Mouse (Mus musculus): ENCODE data around the gene Nkd1. TPM values are rescaled to one million over a fixed set of nuclear protein-coding genes. Genes with fewer than 3 reads are reported as not detected.

Gene Nkd1
- total RNA-seq, 1 experiment: 1.8 TPM

DNA sequence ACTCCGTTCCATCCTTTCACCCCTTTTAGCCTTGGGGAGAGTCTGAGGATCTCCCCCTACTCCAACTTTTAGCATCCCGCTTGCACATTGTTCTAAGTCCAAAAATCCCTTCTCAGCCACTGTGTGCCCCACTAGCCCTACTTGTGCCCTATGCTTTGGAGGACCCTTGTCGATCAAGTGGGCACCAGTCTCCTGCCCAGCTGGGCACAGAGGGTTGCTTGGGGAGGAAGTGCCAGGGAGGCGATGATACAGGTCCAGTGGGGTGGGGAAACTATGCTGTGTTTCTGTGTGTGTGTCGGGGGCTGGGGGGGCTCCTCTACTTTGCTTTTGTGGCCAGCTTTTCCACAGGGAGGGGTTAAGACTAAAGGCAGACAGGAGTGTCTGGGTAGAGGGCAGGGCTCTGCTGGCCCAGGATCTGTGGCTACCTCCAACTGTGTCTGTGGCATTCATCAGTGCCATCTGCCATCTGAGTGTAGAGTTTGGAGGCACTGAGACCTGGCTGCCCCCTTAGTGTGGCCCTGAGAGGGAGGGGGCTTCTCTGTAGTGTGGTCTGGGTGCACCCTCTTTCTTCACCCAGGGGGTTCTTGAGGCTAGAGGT is 1.4 kb downstream of the Nkd1 start:
- Histone ChIP-seq H3K9ac (ENCODE audit: insufficient read depth, low read depth, low read length, poor library complexity, severe bottlenecking) (no peak overlapping the region), H3K27ac (ENCODE audit: insufficient read depth, low read depth, low read length, poor library complexity, severe bottlenecking) (no peak overlapping the region), H3K36me3 (ENCODE audit: control insufficient read depth, insufficient read depth, low read length, poor library complexity, severe bottlenecking) (no peaks in the 10 kb centered on the region), H3K4me3 (ENCODE audit: insufficient read depth in 1 of 2, low read depth in 1 of 2, low read length in 2 of 2, poor library complexity in 1 of 2, severe bottlenecking in 1 of 2) (no peak overlapping the region; a peak in 1 of 4 replicates), H3K4me1 (ENCODE audit: control insufficient read depth in 2 of 2, insufficient read depth in 2 of 2, low read length in 2 of 2, poor library complexity in 1 of 2) (peaks cover 0 to 3% of the 10 kb centered on the region in 2 experiments; a peak in 1 of 4 replicates), H3K9me3 (ENCODE audit: control insufficient read depth, insufficient read depth, low read depth, low read length) (no peaks in the 10 kb centered on the region)
- in situ Hi-C loops (cut with MboI; ENCODE audit: low sequenced_read_pairs in 2 of 2, unreplicated experiment in 2 of 2): no loop called here
- TF ChIP-seq ZNF384 (IDR thresholded peaks at IDR 0.05; ENCODE audit: low read depth, low read length) (no peak), CHD2 (IDR thresholded peaks at IDR 0.05; ENCODE audit: low read depth, low read length) (no peak), MAFK (IDR thresholded peaks at IDR 0.05; ENCODE audit: insufficient read depth, low read depth, low read length) (no peak), ZC3H11A (IDR thresholded peaks at IDR 0.05; ENCODE audit: borderline replicate concordance, low read depth, low read length) (no peak), HCFC1 (IDR thresholded peaks at IDR 0.05; ENCODE audit: borderline replicate concordance, insufficient read depth, low read length) (no peak)
- no peak for DNase-seq (ENCODE audit: low read depth, low spot score)

DNA sequence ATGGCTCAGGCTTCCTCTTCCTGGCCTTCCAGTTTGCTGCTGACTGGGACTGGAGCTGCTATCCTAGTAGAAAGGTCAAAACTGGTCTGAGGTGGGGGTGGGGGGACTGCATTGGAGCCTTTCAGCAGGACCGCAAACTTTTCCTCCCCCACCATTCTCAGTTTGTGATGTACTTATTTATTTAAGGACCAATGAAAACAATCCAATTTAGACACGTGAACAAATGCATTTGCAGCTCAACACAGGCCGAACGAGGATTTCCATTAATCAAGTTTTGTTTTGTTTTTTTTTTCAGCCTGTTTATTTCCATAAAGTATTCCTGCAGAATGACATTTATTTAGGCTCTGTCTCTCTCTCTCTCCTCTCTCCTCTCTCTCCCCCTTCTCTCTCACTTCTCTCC is 2.5 kb downstream of the Nkd1 start:
- Histone ChIP-seq H3K9ac (ENCODE audit: insufficient read depth, low read depth, low read length, poor library complexity, severe bottlenecking) (no peak overlapping the region), H3K36me3 (ENCODE audit: control insufficient read depth, insufficient read depth, low read length, poor library complexity, severe bottlenecking) (no peaks in the 10 kb centered on the region), H3K27ac (ENCODE audit: insufficient read depth, low read depth, low read length, poor library complexity, severe bottlenecking) (no peak overlapping the region), H3K9me3 (ENCODE audit: control insufficient read depth, insufficient read depth, low read depth, low read length) (no peaks in the 10 kb centered on the region), H3K4me1 (ENCODE audit: control insufficient read depth in 2 of 2, insufficient read depth in 2 of 2, low read length in 2 of 2, poor library complexity in 1 of 2) (peaks cover 0 to 3% of the 10 kb centered on the region in 2 experiments; a peak in 1 of 4 replicates), H3K4me3 (ENCODE audit: insufficient read depth in 1 of 2, low read depth in 1 of 2, low read length in 2 of 2, poor library complexity in 1 of 2, severe bottlenecking in 1 of 2) (no peak overlapping the region)
- DNase-seq (ENCODE audit: low read depth, low spot score): no peak
- in situ Hi-C loops (cut with MboI; ENCODE audit: low sequenced_read_pairs in 2 of 2, unreplicated experiment in 2 of 2): no loop called here
- TF ChIP-seq ZNF384 (IDR thresholded peaks at IDR 0.05; ENCODE audit: low read depth, low read length) (no peak), MAFK (IDR thresholded peaks at IDR 0.05; ENCODE audit: insufficient read depth, low read depth, low read length) (no peak), CHD2 (IDR thresholded peaks at IDR 0.05; ENCODE audit: low read depth, low read length) (no peak), ZC3H11A (IDR thresholded peaks at IDR 0.05; ENCODE audit: borderline replicate concordance, low read depth, low read length) (no peak), HCFC1 (IDR thresholded peaks at IDR 0.05; ENCODE audit: borderline replicate concordance, insufficient read depth, low read length) (no peak)

DNA sequence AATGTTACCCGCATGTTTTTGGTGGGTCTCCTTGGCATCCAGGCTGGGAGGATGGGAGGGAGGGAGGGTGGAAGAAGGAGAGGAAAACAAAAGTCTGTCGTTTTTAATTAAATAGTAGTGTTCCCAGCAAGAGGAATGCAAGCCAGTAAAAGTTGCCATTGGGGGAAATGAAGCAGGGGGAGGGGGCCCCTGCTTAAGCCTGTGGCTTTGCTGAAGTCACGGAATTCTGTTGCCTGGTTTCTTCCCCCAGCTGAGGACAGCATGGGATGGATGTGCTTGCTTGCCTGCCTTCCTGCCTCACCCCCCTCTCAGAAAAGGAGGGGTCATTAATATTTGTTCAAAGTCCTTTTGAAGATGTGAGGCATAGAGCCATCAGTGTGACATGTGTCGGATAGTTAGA is 3.0 kb downstream of the Nkd1 start:
- H3K4me1 ChIP-seq (ENCODE audit: control insufficient read depth in 2 of 2, insufficient read depth in 2 of 2, low read length in 2 of 2, poor library complexity in 1 of 2): peaks cover 0 to 3% of the 10 kb centered on the region in 2 experiments; a peak in 1 of 4 replicates

DNA sequence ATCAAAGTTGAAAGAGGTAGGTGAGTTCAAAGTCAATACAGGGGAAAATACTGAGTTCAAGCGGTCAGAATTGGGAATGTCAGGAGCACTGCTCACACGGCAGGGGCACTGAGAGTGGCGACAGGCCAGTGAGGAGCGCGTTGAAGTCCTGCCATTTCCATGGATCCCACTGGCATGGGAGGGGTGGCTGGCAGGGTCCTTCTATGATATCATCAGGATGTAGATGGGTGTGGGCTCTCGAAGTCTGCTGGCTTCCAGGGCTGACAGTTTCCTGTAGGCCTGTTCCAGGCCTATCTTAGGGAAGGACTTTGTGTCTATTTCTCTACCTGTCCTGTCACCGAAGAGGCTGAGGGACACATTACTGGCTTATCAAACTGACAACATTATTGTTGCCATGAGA is 3.7 kb downstream of the Nkd1 start:
- in situ Hi-C loops (cut with MboI; ENCODE audit: low sequenced_read_pairs in 2 of 2, unreplicated experiment in 2 of 2): no loop called here
- DNase-seq (ENCODE audit: low read depth, low spot score): no peak
- peaks cover 0 to 3% of the 10 kb centered on the region in 2 experiments; a peak in 1 of 4 replicates for H3K4me1 ChIP-seq (ENCODE audit: control insufficient read depth in 2 of 2, insufficient read depth in 2 of 2, low read length in 2 of 2, poor library complexity in 1 of 2)
- H3K36me3 ChIP-seq (ENCODE audit: control insufficient read depth, insufficient read depth, low read length, poor library complexity, severe bottlenecking): no peaks in the 10 kb centered on the region
- TF ChIP-seq ZC3H11A (IDR thresholded peaks at IDR 0.05; ENCODE audit: borderline replicate concordance, low read depth, low read length): no peak
- no peak for TF ChIP-seq ZNF384 (IDR thresholded peaks at IDR 0.05; ENCODE audit: low read depth, low read length)
- no peaks in the 10 kb centered on the region for H3K9me3 ChIP-seq (ENCODE audit: control insufficient read depth, insufficient read depth, low read depth, low read length)
- no peak overlapping the region for H3K4me3 ChIP-seq (ENCODE audit: insufficient read depth in 1 of 2, low read depth in 1 of 2, low read length in 2 of 2, poor library complexity in 1 of 2, severe bottlenecking in 1 of 2)
- no peak overlapping the region for H3K9ac ChIP-seq (ENCODE audit: insufficient read depth, low read depth, low read length, poor library complexity, severe bottlenecking)
- no peak overlapping the region for H3K27ac ChIP-seq (ENCODE audit: insufficient read depth, low read depth, low read length, poor library complexity, severe bottlenecking)

More for the DNA sequence above, 3.0 kb downstream of the Nkd1 start:
- no peak for DNase-seq (ENCODE audit: low read depth, low spot score)
- Histone ChIP-seq H3K9me3 (ENCODE audit: control insufficient read depth, insufficient read depth, low read depth, low read length) (no peaks in the 10 kb centered on the region), H3K36me3 (ENCODE audit: control insufficient read depth, insufficient read depth, low read length, poor library complexity, severe bottlenecking) (no peaks in the 10 kb centered on the region), H3K27ac (ENCODE audit: insufficient read depth, low read depth, low read length, poor library complexity, severe bottlenecking) (no peak overlapping the region), H3K4me3 (ENCODE audit: insufficient read depth in 1 of 2, low read depth in 1 of 2, low read length in 2 of 2, poor library complexity in 1 of 2, severe bottlenecking in 1 of 2) (no peak overlapping the region), H3K9ac (ENCODE audit: insufficient read depth, low read depth, low read length, poor library complexity, severe bottlenecking) (no peak overlapping the region)
- in situ Hi-C loops (cut with MboI; ENCODE audit: low sequenced_read_pairs in 2 of 2, unreplicated experiment in 2 of 2): no loop called here
- TF ChIP-seq ZC3H11A (IDR thresholded peaks at IDR 0.05; ENCODE audit: borderline replicate concordance, low read depth, low read length): no peak
- no peak for TF ChIP-seq ZNF384 (IDR thresholded peaks at IDR 0.05; ENCODE audit: low read depth, low read length)
- no peak for TF ChIP-seq MAFK (IDR thresholded peaks at IDR 0.05; ENCODE audit: insufficient read depth, low read depth, low read length)

DNA sequence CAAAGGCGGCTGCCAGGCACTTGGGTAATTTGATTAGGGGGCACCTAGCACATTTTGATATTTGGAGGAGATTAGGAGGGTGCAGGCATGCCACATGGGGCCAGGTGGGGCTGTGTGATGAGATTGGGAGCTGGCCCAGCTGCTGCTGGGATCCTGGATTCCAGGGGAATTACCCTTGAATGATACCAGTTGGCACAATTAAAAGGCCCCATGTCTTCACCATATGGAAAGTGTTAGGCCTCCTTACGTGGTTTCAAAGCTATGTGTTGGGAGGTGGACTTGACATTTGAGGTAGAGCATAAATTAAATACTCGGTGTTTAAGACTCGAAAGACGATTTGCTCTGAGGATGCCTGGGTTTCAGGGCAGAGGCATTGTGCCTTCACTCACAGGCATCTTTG is 5.1 kb downstream of the Nkd1 start:
- in situ Hi-C loops (cut with MboI; ENCODE audit: low sequenced_read_pairs in 2 of 2, unreplicated experiment in 2 of 2): no loop called here
- Histone ChIP-seq H3K36me3 (ENCODE audit: control insufficient read depth, insufficient read depth, low read length, poor library complexity, severe bottlenecking) (no peaks in the 10 kb centered on the region), H3K9ac (ENCODE audit: insufficient read depth, low read depth, low read length, poor library complexity, severe bottlenecking) (no peak overlapping the region), H3K4me3 (ENCODE audit: insufficient read depth in 1 of 2, low read depth in 1 of 2, low read length in 2 of 2, poor library complexity in 1 of 2, severe bottlenecking in 1 of 2) (no peak overlapping the region), H3K27ac (ENCODE audit: insufficient read depth, low read depth, low read length, poor library complexity, severe bottlenecking) (no peak overlapping the region), H3K9me3 (ENCODE audit: control insufficient read depth, insufficient read depth, low read depth, low read length) (no peaks in the 10 kb centered on the region), H3K4me1 (ENCODE audit: control insufficient read depth in 2 of 2, insufficient read depth in 2 of 2, low read length in 2 of 2, poor library complexity in 1 of 2) (peaks cover 0 to 3% of the 10 kb centered on the region in 2 experiments; a peak in 1 of 4 replicates)
- TF ChIP-seq ZNF384 (IDR thresholded peaks at IDR 0.05; ENCODE audit: low read depth, low read length): no peak
- no peak for TF ChIP-seq CHD2 (IDR thresholded peaks at IDR 0.05; ENCODE audit: low read depth, low read length)
- TF ChIP-seq MAFK (IDR thresholded peaks at IDR 0.05; ENCODE audit: insufficient read depth, low read depth, low read length): no peak
- no peak for TF ChIP-seq ZC3H11A (IDR thresholded peaks at IDR 0.05; ENCODE audit: borderline replicate concordance, low read depth, low read length)
- TF ChIP-seq HCFC1 (IDR thresholded peaks at IDR 0.05; ENCODE audit: borderline replicate concordance, insufficient read depth, low read length): no peak
- DNase-seq (ENCODE audit: low read depth, low spot score): no peak
